Mouse (Mus musculus): ENCODE data around the gene Prlr. TPM values are rescaled to one million over a fixed set of nuclear protein-coding genes. Genes with fewer than 3 reads are reported as not detected.

Gene Prlr
- total RNA-seq (2023), result not detected

DNA sequence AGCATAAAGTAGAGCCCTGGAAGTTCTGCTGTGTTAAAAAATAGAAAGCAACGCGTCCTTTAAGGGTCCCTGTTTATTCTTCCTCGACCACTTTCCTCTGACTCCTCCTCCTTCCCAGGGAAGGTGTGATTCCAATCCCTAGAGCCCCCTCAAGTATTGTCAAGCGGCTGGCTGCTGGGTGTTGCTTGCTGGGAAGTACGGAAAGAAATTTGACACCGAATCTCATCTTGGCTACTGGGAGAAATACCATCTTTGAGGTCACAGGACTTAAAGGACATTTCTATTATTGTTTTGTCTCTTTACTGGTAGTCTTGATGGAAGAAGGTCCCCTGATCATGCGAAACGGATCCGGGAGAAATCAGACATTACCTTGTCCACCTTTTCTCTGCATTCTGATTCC, at the start of gene Prlr:
TSS of gene Prlr (plus strand) at position 156 of the 400 bp plus-strand sequence.

DNA sequence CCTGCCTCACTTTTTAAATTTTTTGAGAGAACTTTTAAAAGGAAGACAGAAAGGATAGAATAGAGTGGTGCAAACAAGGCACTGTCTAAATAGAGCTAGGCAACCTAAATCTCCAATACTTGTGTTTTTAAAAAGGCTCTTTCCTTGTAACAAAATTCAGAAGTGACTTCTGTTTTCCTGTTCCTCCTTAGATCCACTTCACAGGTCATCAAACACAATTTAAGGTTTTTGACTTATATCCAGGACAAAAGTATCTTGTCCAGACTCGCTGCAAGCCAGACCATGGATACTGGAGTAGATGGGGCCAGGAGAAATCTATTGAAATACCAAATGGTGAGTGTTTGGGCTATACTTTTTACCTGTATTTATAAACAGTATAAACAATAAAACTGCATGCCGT, 148.0 kb downstream of the Prlr start, which contains the start of gene Gm21973:
TSS of gene Gm21973 (plus strand) at position 301 of the 400 bp plus-strand sequence.

DNA sequence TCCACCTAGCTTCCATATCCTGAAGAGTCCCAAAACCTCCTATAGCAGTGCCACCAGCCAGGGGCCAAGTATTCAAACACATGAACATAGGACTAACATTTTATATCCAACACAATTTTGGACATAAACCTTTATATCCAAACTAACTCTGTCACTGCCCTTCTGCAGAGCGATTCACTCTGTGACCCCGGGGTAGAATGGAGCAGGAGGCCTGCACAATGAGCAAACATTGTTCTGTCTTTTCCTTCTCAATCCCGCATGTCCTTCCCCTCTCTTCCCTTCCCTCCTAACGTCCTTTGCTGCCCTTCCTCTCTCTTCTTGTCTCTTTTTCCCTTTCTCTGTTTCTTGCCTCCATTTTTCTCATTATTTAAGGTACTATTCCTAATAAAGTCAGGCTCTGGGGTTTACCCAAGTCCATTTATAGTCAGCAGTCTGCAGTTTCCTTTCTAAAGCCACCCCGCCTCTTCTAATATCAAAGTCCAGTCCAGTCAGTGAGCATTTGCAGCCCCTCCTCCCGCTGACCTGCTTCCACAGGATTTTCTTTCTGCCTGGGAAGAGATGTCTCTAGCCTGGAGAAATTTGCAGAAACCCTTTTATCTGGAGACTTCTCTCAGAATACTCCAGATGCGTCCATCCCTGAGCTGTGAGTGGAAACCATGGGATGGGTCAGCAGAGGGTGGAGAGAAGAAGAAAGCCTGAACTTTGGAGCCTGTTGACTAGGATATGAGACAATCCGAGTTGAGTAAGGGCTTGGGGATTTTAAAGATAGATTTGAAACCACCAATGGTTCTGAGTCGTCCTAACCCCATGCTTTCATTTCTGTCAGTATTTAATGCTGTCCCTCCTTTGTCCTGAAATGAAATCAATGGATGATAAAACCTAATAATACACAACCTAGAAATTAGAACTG, 181.3 kb downstream of the Prlr start, which contains the start of gene Agxt2:
TSS of gene Agxt2 (plus strand) at position 494 of the 910 bp plus-strand sequence.

Other genes starting within 250 kb of the Prlr start
- not detected for gene Gm21973, start 148.1 kb downstream of the Prlr start, total RNA-seq (2023)
- gene Agxt2, start 181.3 kb downstream of the Prlr start, total RNA-seq (2023), result not detected